ENCODE assay signal across 14 mouse cellular contexts in genomic region chr7:68023882-68024281, GRCm38 (mm10).
"Had no signal": no experiment of that assay in that cellular context is flagged by ENCODE, and none has a peak within 500 bp of the region (broad histone marks: within the 10 kb centered on the region; RNA-seq: fewer than 3 reads in every experiment).

No protein-coding gene starts in this region.

- H3K36me3 ChIP-seq: liver, embryonic 13.5 days had no signal

- DNase-seq: layer of hippocampus, adult 9-11 months; layer of hippocampus, postnatal 36 days; liver, embryonic 13.5 days; lung, adult 2 months; lung, postnatal 14 days; right cerebral cortex, adult 18-20 months; right cerebral cortex, postnatal 14 days; right cerebral cortex, postnatal 4 days; thymus, adult 2 months; thymus, postnatal 14 days; thymus, postnatal 4 days had no signal

- H3K4me3 ChIP-seq: left cerebral cortex, adult 2 months; liver, embryonic 13.5 days had no signal

- H3K27ac ChIP-seq: left cerebral cortex, adult 2 months; liver, embryonic 13.5 days; stomach, postnatal 0 days had no signal

- H3K4me2 ChIP-seq: liver, embryonic 13.5 days; midbrain, embryonic 11.5 days had no signal

- H3K9ac ChIP-seq: liver, embryonic 13.5 days had no signal

- H3K27me3 ChIP-seq: liver, embryonic 13.5 days had no signal

- H3K9me3 ChIP-seq: liver, embryonic 13.5 days had no signal
